In genomic region chr2:166996533-166996894, GRCm38 (mm10) we compare ENCODE assay signal across 8 mouse cellular contexts. TPM values are rescaled to one million over a fixed set of nuclear protein-coding genes. Genes with fewer than 3 reads are reported as not detected.
DNase-seq lines count a peak whose midpoint lies in the region; ATAC-seq and TF ChIP-seq lines count a peak whose summit lies in the region.

No protein-coding gene starts in this region.

- H3K4me3 ChIP-seq in lung, embryonic 14.5 days (ENCODE audit: low read depth, low read length) = peak overlapping the region; percentile 91
- peak overlapping the region; percentile 88 for H3K4me3 ChIP-seq in embryonic facial prominence, embryonic 15.5 days (replicated peaks)
- peak overlapping the region; percentile 81 for H3K4me3 ChIP-seq in limb, embryonic 10.5 days
- peak overlapping the region; percentile 43 for H3K4me3 ChIP-seq in olfactory bulb, adult 2 months (ENCODE audit: insufficient read depth, low read depth, low read length)

- WGBS in lung, embryonic 14.5 days = 33% methylated on average over 8 of the region's 8 CpGs
- WGBS in embryonic facial prominence, embryonic 15.5 days = 38% methylated on average over 8 of the region's 8 CpGs
- 44% methylated on average over 8 of the region's 8 CpGs for WGBS in limb, embryonic 10.5 days
- WGBS in olfactory bulb, adult 2 months = 34% methylated on average over 8 of the region's 8 CpGs

- peak; percentile 23 for ATAC-seq in lung, embryonic 14.5 days (ENCODE audit: insufficient read depth)
- no peak for ATAC-seq in embryonic facial prominence, embryonic 15.5 days (ENCODE audit: insufficient number of reproducible peaks, low FRiP score, low TSS enrichment, low read depth)

- DNase-seq in lung, embryonic 14.5 days = no peak
- DNase-seq in lung, postnatal 36 days = no peak
- no peak for DNase-seq in limb, embryonic 10.5 days (ENCODE audit: low spot score)
- DNase-seq in adrenal gland, adult 8-10 months = no peak
- no peak for DNase-seq in retina, postnatal 1 day
- DNase-seq in urinary bladder, postnatal 14 days (ENCODE audit: low spot score) = no peak

- H3K4me1 ChIP-seq in lung, embryonic 14.5 days (ENCODE audit: insufficient read depth) = peaks cover 4% of the 10 kb centered on the region; the same call in 1 of the 2 replicates
- H3K4me1 ChIP-seq in embryonic facial prominence, embryonic 15.5 days = peaks cover 44% of the 10 kb centered on the region
- peaks cover 38% of the 10 kb centered on the region for H3K4me1 ChIP-seq in limb, embryonic 10.5 days
- H3K4me1 ChIP-seq in olfactory bulb, adult 2 months (ENCODE audit: control insufficient read depth, insufficient read depth, low read length) = no peaks in the 10 kb centered on the region

- no peak for TF ChIP-seq CTCF in lung, embryonic 14.5 days (IDR thresholded peaks at IDR 0.05; ENCODE audit: low read depth)
- no peak for TF ChIP-seq CTCF in olfactory bulb, adult 2 months (IDR thresholded peaks at IDR 0.05; ENCODE audit: insufficient read depth, low read depth, low read length)

- H3K27me3 ChIP-seq in lung, embryonic 14.5 days (ENCODE audit: insufficient read depth, low read length) = no peaks in the 10 kb centered on the region
- no peaks in the 10 kb centered on the region for H3K27me3 ChIP-seq in embryonic facial prominence, embryonic 15.5 days
- no peaks in the 10 kb centered on the region for H3K27me3 ChIP-seq in limb, embryonic 10.5 days (ENCODE audit: low read depth, poor library complexity, severe bottlenecking)

- no peaks in the 10 kb centered on the region for H3K36me3 ChIP-seq in lung, embryonic 14.5 days (ENCODE audit: insufficient read depth)
- H3K36me3 ChIP-seq in embryonic facial prominence, embryonic 15.5 days = no peaks in the 10 kb centered on the region
- H3K36me3 ChIP-seq in limb, embryonic 10.5 days = no peaks in the 10 kb centered on the region

- peak overlapping the region; percentile 82 for H3K27ac ChIP-seq in lung, embryonic 14.5 days (ENCODE audit: low read depth)
- H3K27ac ChIP-seq in embryonic facial prominence, embryonic 15.5 days (replicated peaks) = peak overlapping the region; percentile 99
- peak overlapping the region; percentile 97 for H3K27ac ChIP-seq in limb, embryonic 10.5 days
- peak overlapping the region; percentile 83 for H3K27ac ChIP-seq in olfactory bulb, adult 2 months (ENCODE audit: insufficient read depth, low read depth, low read length)

- H3K9ac ChIP-seq in lung, embryonic 14.5 days = peak overlapping the region; percentile 97
- H3K9ac ChIP-seq in embryonic facial prominence, embryonic 15.5 days = peak overlapping the region; percentile 47

- peak overlapping the region; percentile 65 for H3K4me2 ChIP-seq in lung, embryonic 14.5 days
- H3K4me2 ChIP-seq in embryonic facial prominence, embryonic 15.5 days (replicated peaks) = peak overlapping the region; percentile 84

- TF ChIP-seq POLR2A in olfactory bulb, adult 2 months (IDR thresholded peaks at IDR 0.05; ENCODE audit: insufficient read depth, low read depth, low read length) = no peak

- H3K9me3 ChIP-seq in lung, embryonic 14.5 days (ENCODE audit: low read depth, low read length) = no peaks in the 10 kb centered on the region
- H3K9me3 ChIP-seq in embryonic facial prominence, embryonic 15.5 days (replicated peaks) = no peaks in the 10 kb centered on the region
- H3K9me3 ChIP-seq in limb, embryonic 10.5 days (replicated peaks) = no peaks in the 10 kb centered on the region

RNA-seq across cellular contexts. Expression of gene Stau1, which starts 0.4 kb away (rescaled TPM):
- polyA plus RNA-seq in lung, embryonic 14.5 days (2014; fragmentation: Nextera tagmentation; extraction: Ambion mirVana) = 82.3 and 84.8 TPM in 2 replicates
- polyA plus RNA-seq in embryonic facial prominence, embryonic 15.5 days (2015; fragmentation: Nextera tagmentation; extraction: Ambion mirVana) = 96.9 and 97.3 TPM in 2 replicates
- polyA plus RNA-seq in limb, embryonic 10.5 days (2016; fragmentation: Nextera tagmentation; extraction: Ambion mirVana) = 87.9 and 98.3 TPM in 2 replicates
- not detected in 2 replicates for polyA plus RNA-seq in olfactory bulb, adult 2 months (2012; ENCODE audit: insufficient read depth, insufficient read length, low replicate concordance, missing spikeins)
- 10 to 100 TPM; 66.1 to 83.6 (median 74.3) TPM for total RNA-seq in adrenal gland, adult 8-10 months (2022)

RNA-seq across cellular contexts. Expression of gene Ddx27, which starts 18.5 kb away (rescaled TPM):
- polyA plus RNA-seq in lung, embryonic 14.5 days (2014; fragmentation: Nextera tagmentation; extraction: Ambion mirVana) = 46.3 and 52.6 TPM in 2 replicates
- 44.3 and 47.6 TPM in 2 replicates for polyA plus RNA-seq in embryonic facial prominence, embryonic 15.5 days (2015; fragmentation: Nextera tagmentation; extraction: Ambion mirVana)
- 68.6 and 77.0 TPM in 2 replicates for polyA plus RNA-seq in limb, embryonic 10.5 days (2016; fragmentation: Nextera tagmentation; extraction: Ambion mirVana)
- not detected in 2 replicates for polyA plus RNA-seq in olfactory bulb, adult 2 months (2012; ENCODE audit: insufficient read depth, insufficient read length, low replicate concordance, missing spikeins)
- total RNA-seq in adrenal gland, adult 8-10 months (2022) = 10 to 100 TPM; 29.3 to 40.7 (median 34.2) TPM
